Mouse (Mus musculus) erythroid progenitor cell, adult 5-6 weeks (primary cell): Measurements from ENCODE around the gene Thyn1. TPM values are rescaled to one million over a fixed set of nuclear protein-coding genes. Genes with fewer than 3 reads are reported as not detected.

Experiments used
- ATAC-seq: replicated peaks from 2 replicates; pipeline ENCODE4 v1.8.0; 2016; ENCODE audit warnings: moderate number of reproducible peaks, mild to moderate bottlenecking, moderate TSS enrichment, inconsistent platforms; ENCODE audit not compliant: poor library complexity, low FRiP score, severe bottlenecking
- total RNA-seq, 2 experiments: library from RNA; stranded (forward) in 1 of 2; stranded (reverse) in 1 of 2; fragments of 150-400 nt in 1 of 2; fragments of 186-747, 209-891 nt in 1 of 2; gene quantifications; 2 replicates each; pipeline versions ENCODE4 v1.2.3 to v1.2.4; 2015 to 2017; ENCODE audit warnings: low replicate concordance in 2 of 2

The Thyn1 gene
- total RNA-seq, 2 experiments from 2014 or later, result 3.6 to 4.6 TPM

DNA sequence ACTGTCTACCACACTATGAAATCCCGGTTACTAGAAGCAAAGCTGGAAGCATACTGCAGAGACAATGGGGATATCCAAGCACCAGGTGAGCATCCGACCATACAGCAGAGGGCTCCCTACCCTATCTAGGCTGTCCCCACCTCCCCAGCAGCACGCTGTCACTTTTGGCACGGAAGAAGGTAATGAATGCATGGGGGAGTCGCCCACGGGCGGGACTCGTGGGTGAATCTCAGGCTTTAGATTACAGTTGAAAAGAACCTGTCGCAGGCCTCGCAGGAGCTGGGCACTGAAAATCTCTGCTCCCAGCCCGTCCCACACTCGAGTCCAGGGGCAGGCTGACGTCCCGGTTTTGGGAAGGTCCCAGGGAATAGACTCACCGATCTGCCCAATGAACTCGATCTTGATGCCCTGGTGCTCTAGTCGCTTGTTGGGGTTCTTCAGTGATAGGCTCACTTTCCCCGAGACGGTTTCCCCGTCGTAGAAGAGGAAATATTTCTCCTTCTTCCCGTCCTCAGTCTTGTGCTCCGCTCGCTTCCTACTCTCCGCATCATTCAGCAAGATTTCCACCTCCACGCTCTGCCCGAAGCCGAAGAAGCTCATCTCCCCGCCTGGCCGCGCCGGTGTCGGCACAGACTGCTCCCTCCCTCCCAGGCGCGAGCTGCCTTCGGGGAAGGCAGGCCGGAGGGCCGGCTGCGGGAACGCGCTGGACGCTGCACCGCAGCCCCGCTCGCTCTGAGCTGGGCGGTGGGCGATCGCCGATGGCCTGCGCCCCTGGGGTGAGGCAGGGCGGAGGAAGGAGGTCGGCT is 29.7 kb downstream of the Thyn1 start:
- ATAC-seq, result peak; percentile 16; the same call in 1 of the 2 replicates

DNA sequence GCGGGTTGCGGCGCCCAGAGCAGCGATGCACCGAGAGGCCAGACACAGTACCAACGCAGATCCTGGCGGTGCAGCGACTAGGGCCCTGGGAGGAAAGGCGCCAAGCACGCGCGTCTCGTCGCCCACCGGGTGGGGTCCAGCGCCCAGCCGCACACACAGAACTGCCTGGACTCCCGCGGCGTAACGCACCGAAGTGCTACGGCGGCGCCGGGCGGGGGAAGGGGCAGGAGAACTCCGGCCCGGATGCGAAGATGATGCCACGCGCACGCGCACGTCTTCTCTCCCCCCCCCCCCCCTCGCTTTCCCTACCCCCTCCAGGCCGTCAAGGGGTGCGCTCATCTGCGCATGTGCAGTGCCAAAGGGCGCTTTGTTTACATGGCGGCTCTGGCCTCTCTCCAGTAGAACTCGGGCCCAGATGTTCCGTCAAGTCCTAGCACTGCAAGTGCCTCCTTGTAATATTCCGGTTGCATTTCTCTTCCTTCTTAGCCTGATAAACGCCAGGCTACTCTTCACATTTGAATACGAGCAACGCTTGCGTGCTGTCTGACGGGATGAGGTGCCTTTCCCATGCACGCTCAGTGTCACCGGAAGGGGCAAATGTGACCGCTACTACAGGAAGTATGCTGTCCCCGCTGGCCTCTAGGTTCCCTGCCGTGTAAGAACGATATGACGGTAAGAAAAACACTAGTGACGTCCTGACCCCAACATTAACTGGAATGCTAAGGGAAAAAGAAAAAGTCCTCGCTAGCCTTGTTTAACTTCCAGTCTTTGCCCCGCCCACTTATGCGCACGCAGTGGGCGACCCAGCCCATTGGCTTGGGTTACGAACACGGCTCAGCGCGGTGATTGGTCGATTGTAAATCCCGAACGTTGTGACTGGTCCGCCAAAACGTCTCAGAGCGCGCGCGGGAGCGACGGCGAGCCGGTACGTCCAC is 30.6 kb downstream of the Thyn1 start, which contains the start of the genes Vps26b and Ncapd3:
Gene Vps26b (minus strand): TSS at position 238 of the 935 bp plus-strand sequence.
Gene Ncapd3 (plus strand): TSS at position 348 of the 935 bp plus-strand sequence.
- peak; percentile 93 for ATAC-seq

DNA sequence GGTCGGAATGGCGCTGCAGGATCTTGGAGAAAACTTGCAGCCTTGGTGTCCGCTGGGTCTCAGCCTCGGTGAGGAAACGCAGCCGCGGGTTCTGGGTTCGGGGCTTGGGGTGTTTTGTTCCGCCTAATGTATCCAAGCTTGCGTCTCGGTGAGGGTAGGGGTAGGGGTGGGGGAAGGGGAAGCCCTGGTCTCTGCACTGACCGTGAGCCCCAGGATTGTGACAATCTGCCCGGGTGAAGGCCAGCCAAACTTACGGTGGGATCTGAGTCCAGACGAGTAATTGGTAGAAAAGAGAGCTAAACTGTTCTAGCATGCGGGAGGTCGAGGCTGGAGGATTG is 31.2 kb downstream of the Thyn1 start:
- peak; percentile 5; the same call in 1 of the 2 replicates for ATAC-seq

- no peak for ATAC-seq
These were observed 44.4 kb downstream of the Thyn1 start for GRCm38 (mm10) chr9:27043892-27044291.

DNA sequence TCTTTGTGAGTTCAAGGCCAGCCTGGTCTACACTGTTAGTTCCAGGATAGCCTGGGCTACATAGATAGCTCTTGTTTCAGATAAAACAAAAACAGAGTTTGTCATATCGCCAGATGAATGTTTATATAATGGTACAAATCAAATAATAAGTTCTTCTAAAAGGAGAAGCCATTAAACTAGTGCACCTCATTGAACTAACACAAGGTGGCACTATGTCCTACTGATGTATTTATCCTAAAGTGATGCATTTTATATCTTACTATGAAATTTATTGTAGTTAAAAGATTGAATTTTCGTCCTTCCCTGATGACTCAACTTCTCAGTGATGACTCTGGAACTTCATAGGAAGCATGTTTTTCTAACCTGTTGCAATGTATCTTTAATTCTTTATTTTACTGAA is 50.0 kb downstream of the Thyn1 start:
- no peak for ATAC-seq

Other genes with a start within 250 kb of the Thyn1 start
- gene Glb1l2, start 193.2 kb upstream of the Thyn1 start, total RNA-seq (2015; ENCODE audit: low replicate concordance), result not detected in 2 replicates
- 0.91 TPM in 1 of 2 replicates, not detected in the other for gene Glb1l2, start 193.2 kb upstream of the Thyn1 start, total RNA-seq (2017; ENCODE audit: low replicate concordance)
- gene Glb1l3, start 138.8 kb upstream of the Thyn1 start, total RNA-seq (2015; ENCODE audit: low replicate concordance), result not detected in 2 replicates
- gene Glb1l3, start 138.8 kb upstream of the Thyn1 start, total RNA-seq (2017; ENCODE audit: low replicate concordance), result not detected in 2 replicates
- gene Gm1110, start 76.6 kb upstream of the Thyn1 start, total RNA-seq (2015; ENCODE audit: low replicate concordance), result not detected in 2 replicates
- gene Gm1110, start 76.6 kb upstream of the Thyn1 start, total RNA-seq (2017; ENCODE audit: low replicate concordance), result not detected in 2 replicates
- 1.1 TPM in 1 of 2 replicates, not detected in the other for gene Acad8, start 144 bp upstream of the Thyn1 start, total RNA-seq (2015; ENCODE audit: low replicate concordance)
- gene Acad8, start 144 bp upstream of the Thyn1 start, total RNA-seq (2017; ENCODE audit: low replicate concordance), result 1.9 and 4.8 TPM in 2 replicates
- 10.1 and 15.1 TPM in 2 replicates for gene Vps26b, start 30.4 kb downstream of the Thyn1 start, total RNA-seq (2015; ENCODE audit: low replicate concordance)
- gene Vps26b, start 30.4 kb downstream of the Thyn1 start, total RNA-seq (2017; ENCODE audit: low replicate concordance), result 10.0 and 14.7 TPM in 2 replicates
- 406 and 456 TPM in 2 replicates for gene Ncapd3, start 30.5 kb downstream of the Thyn1 start, total RNA-seq (2015; ENCODE audit: low replicate concordance)
- gene Ncapd3, start 30.5 kb downstream of the Thyn1 start, total RNA-seq (2017; ENCODE audit: low replicate concordance), result 245 and 279 TPM in 2 replicates
- gene Jam3, start 155.7 kb downstream of the Thyn1 start, total RNA-seq (2015; ENCODE audit: low replicate concordance), result not detected in 2 replicates
- gene Jam3, start 155.7 kb downstream of the Thyn1 start, total RNA-seq (2017; ENCODE audit: low replicate concordance), result 1.2 TPM in 1 of 2 replicates, not detected in the other